Comparison of ENCODE assay signal across 9 mouse cellular contexts in genomic region chr4:151778511-151778910, GRCm38 (mm10).
DNase-seq lines count a peak whose midpoint lies in the region; ATAC-seq and TF ChIP-seq lines count a peak whose summit lies in the region.
"Had no signal": no experiment of that assay in that cellular context is flagged by ENCODE, and none has a peak within 500 bp of the region (broad histone marks: within the 10 kb centered on the region; RNA-seq: fewer than 3 reads in every experiment).

No protein-coding gene starts in this region.

- no peak for TF ChIP-seq POLR2A in limb, embryonic 14.5 days (IDR thresholded peaks at IDR 0.05; ENCODE audit: borderline replicate concordance, extremely low read depth, insufficient read depth, insufficient read length)

- no peak for ATAC-seq in limb, embryonic 14.5 days (ENCODE audit: low FRiP score, low read depth)
- ATAC-seq: midbrain, embryonic 16.5 days had no signal

- no peaks in the 10 kb centered on the region for H3K9me3 ChIP-seq in limb, embryonic 14.5 days (ENCODE audit: control insufficient read depth, low read length)
- H3K9me3 ChIP-seq in limb, embryonic 10.5 days (replicated peaks), result no peaks in the 10 kb centered on the region

- H3K27me3 ChIP-seq in limb, embryonic 14.5 days (ENCODE audit: control insufficient read depth, insufficient read depth, low read length), result no peaks in the 10 kb centered on the region
- H3K27me3 ChIP-seq in limb, embryonic 10.5 days (ENCODE audit: low read depth, poor library complexity, severe bottlenecking), result no peaks in the 10 kb centered on the region

- peak; percentile 35 to 47 for DNase-seq in cerebellum, postnatal 10 days
- no peak for DNase-seq in cerebellum, adult 11 months
- DNase-seq in limb, embryonic 14.5 days (ENCODE audit: low spot score), result peak; percentile 23
- no peak for DNase-seq in limb, embryonic 10.5 days (ENCODE audit: low spot score)
- DNase-seq in forelimb bud, embryonic 11.5 days (ENCODE audit: low read depth, low spot score), result peak; percentile 19
- DNase-seq in retina, adult 2 months (ENCODE audit: low read depth, low spot score), result peak; percentile 34
- DNase-seq in frontal cortex, postnatal 14 days (ENCODE audit: low spot score in 2 of 2), result no peak
- DNase-seq in frontal cortex, postnatal 25 days (ENCODE audit: low spot score in 2 of 2), result no peak

- no peaks in the 10 kb centered on the region for H3K36me3 ChIP-seq in limb, embryonic 14.5 days (ENCODE audit: control insufficient read depth, insufficient read depth, low read length)
- H3K36me3 ChIP-seq in limb, embryonic 10.5 days, result no peaks in the 10 kb centered on the region

- H3K27ac ChIP-seq in limb, embryonic 14.5 days (replicated peaks; ENCODE audit: low read depth, low read length), result no peak overlapping the region
- no peak overlapping the region for H3K27ac ChIP-seq in limb, embryonic 10.5 days

- peaks cover 3% of the 10 kb centered on the region; the same call in 1 of the 2 replicates for H3K4me1 ChIP-seq in limb, embryonic 14.5 days (ENCODE audit: control insufficient read depth, insufficient read depth, low read length)
- H3K4me1 ChIP-seq in limb, embryonic 10.5 days, result no peaks in the 10 kb centered on the region

- H3K4me2 ChIP-seq in limb, embryonic 14.5 days (replicated peaks; ENCODE audit: low read depth, low read length, severe bottlenecking), result no peak overlapping the region

- H3K4me3 ChIP-seq in limb, embryonic 14.5 days (replicated peaks; ENCODE audit: low read length), result no peak overlapping the region
- H3K4me3 ChIP-seq in limb, embryonic 10.5 days, result no peak overlapping the region

- 76% methylated on average over 4 of the region's 4 CpGs for WGBS in limb, embryonic 14.5 days
- 83% methylated on average over 4 of the region's 4 CpGs for WGBS in limb, embryonic 10.5 days

- no peak overlapping the region for H3K9ac ChIP-seq in limb, embryonic 14.5 days (ENCODE audit: low read depth, low read length, severe bottlenecking)

Comparison
In these comparisons a context has a peak if more than half of its experiments do, and no peak if none do; other contexts are left out.
1. DNase-seq: peak in cerebellum, postnatal 10 days (2 of 2), limb, embryonic 14.5 days (single experiment), forelimb bud, embryonic 11.5 days (single experiment) and retina, adult 2 months (single experiment); none in cerebellum, adult 11 months (single experiment), limb, embryonic 10.5 days (single experiment), frontal cortex, postnatal 14 days (0 of 2) and frontal cortex, postnatal 25 days (0 of 2).